Mouse (Mus musculus): ENCODE results near the gene Setd1b. TPM values are rescaled to one million over a fixed set of nuclear protein-coding genes. Genes with fewer than 3 reads are reported as not detected.

Gene Setd1b
- total and polyA plus RNA-seq, 2 experiments from 2014 or later: 5.9 to 8.8 TPM

GRCm38 (mm10) chr5:123102376-123102775 lies 39.6 kb upstream of the Setd1b start:
- Histone ChIP-seq H3K4me1 (ENCODE audit: insufficient read depth, low read length) (no peaks in the 10 kb centered on the region), H3K9ac (replicated peaks; ENCODE audit: low read length, poor library complexity, severe bottlenecking) (no peak overlapping the region), H3K9me3 (ENCODE audit: low read length) (no peaks in the 10 kb centered on the region), H3K27ac (ENCODE audit: low read depth, low read length) (no peak overlapping the region), H3K4me3 (ENCODE audit: low read depth, low read length) (no peak overlapping the region), H3K4me2 (ENCODE audit: low read depth, low read length, poor library complexity, severe bottlenecking) (no peak overlapping the region), H3K27me3 (ENCODE audit: insufficient read depth, low read length) (no peaks in the 10 kb centered on the region), H3K36me3 (ENCODE audit: insufficient read depth, low read length) (peaks cover 33% of the 10 kb centered on the region)
- 82% methylated on average over 7 of the region's 7 CpGs for WGBS
- DNase-seq (ENCODE audit: low spot score): no peak
- TF ChIP-seq CTCF (IDR thresholded peaks at IDR 0.05): no peak
- ATAC-seq (ENCODE audit: low FRiP score): no peak

- DNase-seq (ENCODE audit: low spot score): no peak
- H3K9ac ChIP-seq (replicated peaks; ENCODE audit: low read length, poor library complexity, severe bottlenecking): no peak overlapping the region
- peaks cover 33% of the 10 kb centered on the region for H3K36me3 ChIP-seq (ENCODE audit: insufficient read depth, low read length)
- no peak overlapping the region for H3K27ac ChIP-seq (ENCODE audit: low read depth, low read length)
- H3K9me3 ChIP-seq (ENCODE audit: low read length): no peaks in the 10 kb centered on the region
- H3K4me2 ChIP-seq (ENCODE audit: low read depth, low read length, poor library complexity, severe bottlenecking): no peak overlapping the region
- 81% methylated on average over 8 of the region's 8 CpGs for WGBS
- no peak for TF ChIP-seq CTCF (IDR thresholded peaks at IDR 0.05)
- no peaks in the 10 kb centered on the region for H3K27me3 ChIP-seq (ENCODE audit: insufficient read depth, low read length)
- H3K4me3 ChIP-seq (ENCODE audit: low read depth, low read length): no peak overlapping the region
- ATAC-seq (ENCODE audit: low FRiP score): no peak
- no peaks in the 10 kb centered on the region for H3K4me1 ChIP-seq (ENCODE audit: insufficient read depth, low read length)
These were observed 38.4 kb upstream of the Setd1b start for GRCm38 (mm10) chr5:123103556-123103955.

GRCm38 (mm10) chr5:123104769-123105168 lies 37.2 kb upstream of the Setd1b start:
- Histone ChIP-seq H3K36me3 (ENCODE audit: insufficient read depth, low read length) (peaks cover 26% of the 10 kb centered on the region), H3K4me2 (ENCODE audit: low read depth, low read length, poor library complexity, severe bottlenecking) (no peak overlapping the region), H3K4me3 (ENCODE audit: low read depth, low read length) (no peak overlapping the region), H3K9me3 (ENCODE audit: low read length) (no peaks in the 10 kb centered on the region), H3K27ac (ENCODE audit: low read depth, low read length) (no peak overlapping the region), H3K27me3 (ENCODE audit: insufficient read depth, low read length) (no peaks in the 10 kb centered on the region), H3K4me1 (ENCODE audit: insufficient read depth, low read length) (peaks cover 5% of the 10 kb centered on the region), H3K9ac (replicated peaks; ENCODE audit: low read length, poor library complexity, severe bottlenecking) (no peak overlapping the region)
- 81% methylated on average over 6 of the region's 6 CpGs for WGBS
- TF ChIP-seq CTCF (IDR thresholded peaks at IDR 0.05): no peak
- no peak for DNase-seq (ENCODE audit: low spot score)
- no peak for ATAC-seq (ENCODE audit: low FRiP score)

GRCm38 (mm10) chr5:123109452-123110203 lies 32.4 kb upstream of the Setd1b start:
- H3K27ac ChIP-seq (ENCODE audit: low read depth, low read length): peak overlapping the region; percentile 26
- no peak overlapping the region for H3K4me3 ChIP-seq (ENCODE audit: low read depth, low read length)
- peak; percentile 66; the same call in 1 of the 2 replicates for ATAC-seq (ENCODE audit: low FRiP score)
- no peak for TF ChIP-seq CTCF (IDR thresholded peaks at IDR 0.05)
- peaks cover 11% of the 10 kb centered on the region; the same call in 1 of the 2 replicates for H3K36me3 ChIP-seq (ENCODE audit: insufficient read depth, low read length)
- no peaks in the 10 kb centered on the region for H3K27me3 ChIP-seq (ENCODE audit: insufficient read depth, low read length)
- H3K9me3 ChIP-seq (ENCODE audit: low read length): no peaks in the 10 kb centered on the region
- peak overlapping the region; percentile 19 for H3K4me2 ChIP-seq (ENCODE audit: low read depth, low read length, poor library complexity, severe bottlenecking)
- H3K4me1 ChIP-seq (ENCODE audit: insufficient read depth, low read length): peaks cover 8% of the 10 kb centered on the region
- WGBS: 19% methylated on average over 13 of the region's 13 CpGs
- H3K9ac ChIP-seq (replicated peaks; ENCODE audit: low read length, poor library complexity, severe bottlenecking): 0 out of 2 replicates have a peak overlapping the region, but pooled peaks have one; percentile 5
- peak; percentile 85 for DNase-seq (ENCODE audit: low spot score)

GRCm38 (mm10) chr5:123110296-123110721 lies 31.7 kb upstream of the Setd1b start:
- peaks cover 8% of the 10 kb centered on the region for H3K4me1 ChIP-seq (ENCODE audit: insufficient read depth, low read length)
- H3K36me3 ChIP-seq (ENCODE audit: insufficient read depth, low read length): 0 out of 2 replicates have a peak, but pooled peaks cover 10% of the 10 kb centered on the region
- DNase-seq (ENCODE audit: low spot score) (peak; percentile 69), ATAC-seq (ENCODE audit: low FRiP score) (no peak)
- no peak overlapping the region for H3K4me2 ChIP-seq (ENCODE audit: low read depth, low read length, poor library complexity, severe bottlenecking)
- peak overlapping the region; percentile 13 for H3K27ac ChIP-seq (ENCODE audit: low read depth, low read length)
- H3K9ac ChIP-seq (replicated peaks; ENCODE audit: low read length, poor library complexity, severe bottlenecking): 0 out of 2 replicates have a peak overlapping the region, but pooled peaks have one; percentile 5
- no peak for TF ChIP-seq CTCF (IDR thresholded peaks at IDR 0.05)
- WGBS: 30% methylated on average over 13 of the region's 13 CpGs
- no peaks in the 10 kb centered on the region for H3K27me3 ChIP-seq (ENCODE audit: insufficient read depth, low read length)
- H3K9me3 ChIP-seq (ENCODE audit: low read length): no peaks in the 10 kb centered on the region
- no peak overlapping the region for H3K4me3 ChIP-seq (ENCODE audit: low read depth, low read length)

GRCm38 (mm10) chr5:123114109-123114508 lies 27.9 kb upstream of the Setd1b start:
- no peaks in the 10 kb centered on the region for H3K27me3 ChIP-seq (ENCODE audit: insufficient read depth, low read length)
- no peak for TF ChIP-seq CTCF (IDR thresholded peaks at IDR 0.05)
- no peak overlapping the region for H3K27ac ChIP-seq (ENCODE audit: low read depth, low read length)
- H3K36me3 ChIP-seq (ENCODE audit: insufficient read depth, low read length): peaks cover 20% of the 10 kb centered on the region; the same call in 1 of the 2 replicates
- H3K4me3 ChIP-seq (ENCODE audit: low read depth, low read length): no peak overlapping the region
- WGBS: 77% methylated on average over 11 of the region's 11 CpGs
- H3K9ac ChIP-seq (replicated peaks; ENCODE audit: low read length, poor library complexity, severe bottlenecking): no peak overlapping the region
- H3K4me2 ChIP-seq (ENCODE audit: low read depth, low read length, poor library complexity, severe bottlenecking): no peak overlapping the region
- no peak for DNase-seq (ENCODE audit: low spot score)
- ATAC-seq (ENCODE audit: low FRiP score): no peak
- peaks cover 5% of the 10 kb centered on the region for H3K4me1 ChIP-seq (ENCODE audit: insufficient read depth, low read length)
- no peaks in the 10 kb centered on the region for H3K9me3 ChIP-seq (ENCODE audit: low read length)
